Mouse (Mus musculus) hindbrain, embryonic 15.5 days (tissue): Measurements from ENCODE around the gene Frem1. TPM values are rescaled to one million over a fixed set of nuclear protein-coding genes. Genes with fewer than 3 reads are reported as not detected.

Source experiments
- ATAC-seq: fragments of 200-750 bp; cut with Nextera tagmentation; 2 replicates; pipeline ENCODE4 v1.8.0; 2017; ENCODE audit warnings: low read depth, moderate number of reproducible peaks, moderate TSS enrichment; ENCODE audit not compliant: low FRiP score
- H3K27ac ChIP-seq: fragments of 300-500 bp; sonication (generic); replicated peaks from 2 replicates; pipeline ENCODE4 v1.5.1; 2015; ENCODE audit warnings: mild to moderate bottlenecking, inconsistent platforms
- H3K27me3 ChIP-seq: fragments of 300-500 bp; sonication (generic); 2 replicates; pipeline ENCODE4 v1.6.1; 2015; ENCODE audit warnings: control low read depth, inconsistent platforms
- H3K36me3 ChIP-seq: fragments of 300-500 bp; sonication (generic); 2 replicates; pipeline ENCODE4 v1.6.1; 2015; ENCODE audit warnings: control low read depth, inconsistent platforms
- H3K4me1 ChIP-seq: fragments of 300-500 bp; sonication (generic); replicated peaks from 2 replicates; pipeline ENCODE4 v1.6.1; 2015; ENCODE audit warnings: control low read depth, inconsistent platforms
- H3K4me2 ChIP-seq: fragments of 300-500 bp; sonication (generic); 2 replicates; pipeline ENCODE4 v1.6.1; 2015; ENCODE audit warnings: moderate library complexity, mild to moderate bottlenecking, inconsistent platforms
- H3K4me3 ChIP-seq: fragments of 300-500 bp; sonication (generic); 2 replicates; pipeline ENCODE4 v1.5.1; 2015; ENCODE audit warnings: mild to moderate bottlenecking, inconsistent platforms
- H3K9ac ChIP-seq: fragments of 300-500 bp; sonication (generic); 2 replicates; pipeline ENCODE4 v1.6.1; 2015; ENCODE audit warnings: inconsistent platforms
- H3K9me3 ChIP-seq: fragments of 300-500 bp; sonication (generic); 2 replicates; pipeline ENCODE4 v1.6.1; 2016; ENCODE audit warnings: control low read depth, inconsistent platforms
- WGBS: fragments of 180-500 bp; shearing (Covaris S2); methylation state at CpG from one replicate; pipeline ENCODE4 v1.1.7; 2015; 5-methylcytosine and 5-hydroxymethylcytosine counted together
- polyA plus RNA-seq: library from polyadenylated mRNA; unstranded; fragments of >200 nt; fragmentation: Nextera tagmentation; extraction: Ambion mirVana; gene quantifications from 2 replicates; pipeline ENCODE4 v1.2.1, GENCODE M21; 2015

The Frem1 gene
- polyA plus RNA-seq, 1 experiment from 2014 or later = 2.9 TPM

DNA sequence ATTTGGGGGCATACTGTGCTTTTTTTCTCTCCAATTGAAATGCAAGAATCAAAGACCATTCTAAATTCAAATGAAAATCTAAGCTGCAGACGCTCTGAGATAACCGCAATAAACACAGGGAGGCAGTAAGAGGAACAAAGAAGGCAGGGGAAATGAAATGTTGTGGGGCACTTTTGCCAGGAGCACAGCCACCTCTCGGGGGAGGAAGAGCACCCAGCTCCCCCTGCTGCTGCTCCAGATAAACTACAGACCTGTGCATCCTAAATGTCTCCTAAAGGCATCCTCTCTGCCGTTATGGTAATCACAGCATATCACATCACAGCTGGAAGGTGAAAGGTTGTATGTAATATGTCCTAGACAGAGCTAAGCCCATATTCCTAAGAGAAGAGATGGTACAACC lies 98.1 kb downstream of the Frem1 start:
- 36% methylated on average over 4 of the region's 4 CpGs for WGBS
- no peaks in the 10 kb centered on the region for H3K36me3 ChIP-seq
- H3K4me3 ChIP-seq = no peak overlapping the region
- H3K27me3 ChIP-seq = no peaks in the 10 kb centered on the region
- H3K4me1 ChIP-seq = peaks cover 19% of the 10 kb centered on the region
- ATAC-seq = no peak
- no peaks in the 10 kb centered on the region for H3K9me3 ChIP-seq
- no peak overlapping the region for H3K9ac ChIP-seq
- H3K4me2 ChIP-seq = no peak overlapping the region
- H3K27ac ChIP-seq = no peak overlapping the region

DNA sequence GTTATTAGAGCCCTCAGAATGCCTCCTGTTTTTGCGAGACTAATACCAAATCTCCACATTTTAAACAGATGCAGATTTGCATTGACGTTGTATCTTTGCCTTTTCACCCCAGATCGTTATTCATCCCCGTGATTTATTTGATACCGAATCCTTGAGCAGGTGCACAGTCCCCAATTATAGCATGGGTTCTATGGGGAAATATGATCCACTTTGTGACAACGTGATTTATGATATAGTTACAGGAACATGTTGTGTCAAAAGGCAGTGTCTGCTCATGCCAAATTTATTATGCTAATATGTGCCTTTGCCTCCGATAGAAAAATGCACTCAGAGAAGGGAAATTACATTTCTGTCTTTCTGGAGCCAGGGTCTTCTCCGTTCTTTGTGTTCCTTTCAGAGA lies 102.6 kb downstream of the Frem1 start:
- Histone ChIP-seq H3K9ac (no peak overlapping the region; the same call in 1 of the 2 replicates), H3K4me1 (peaks cover 25% of the 10 kb centered on the region), H3K4me2 (no peak overlapping the region), H3K9me3 (no peaks in the 10 kb centered on the region), H3K27ac (peak overlapping the region; percentile 62; the same call in 1 of the 2 replicates), H3K27me3 (no peaks in the 10 kb centered on the region), H3K4me3 (no peak overlapping the region), H3K36me3 (no peaks in the 10 kb centered on the region)
- no peak for ATAC-seq
- 51% methylated on average over 8 of the region's 8 CpGs for WGBS

DNA sequence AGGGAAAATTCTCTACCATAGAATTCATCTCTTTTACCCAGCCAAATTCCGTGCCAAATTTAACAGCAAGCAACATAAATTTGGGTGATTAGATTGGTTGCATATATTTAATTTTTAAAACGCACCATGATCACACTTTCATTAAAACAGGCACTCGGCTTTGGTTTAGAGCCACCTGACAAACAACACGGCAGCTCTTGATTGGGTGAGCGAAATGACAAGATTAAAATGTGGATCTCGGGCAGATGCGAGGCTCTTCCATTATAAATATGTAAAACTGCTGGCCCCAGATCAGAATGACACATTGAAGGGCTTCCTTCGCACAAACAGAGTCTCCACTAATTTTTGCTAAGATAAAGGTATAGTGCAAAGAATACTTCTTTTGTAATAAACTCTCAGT lies 105.4 kb downstream of the Frem1 start:
- no peaks in the 10 kb centered on the region for H3K36me3 ChIP-seq
- H3K27me3 ChIP-seq = no peaks in the 10 kb centered on the region
- ATAC-seq = no peak
- H3K27ac ChIP-seq = peak overlapping the region; percentile 82
- no peaks in the 10 kb centered on the region for H3K9me3 ChIP-seq
- H3K4me1 ChIP-seq = peaks cover 25% of the 10 kb centered on the region
- no peak overlapping the region for H3K9ac ChIP-seq
- WGBS = 36% methylated on average over 8 of the region's 8 CpGs
- no peak overlapping the region for H3K4me3 ChIP-seq
- H3K4me2 ChIP-seq = no peak overlapping the region

DNA sequence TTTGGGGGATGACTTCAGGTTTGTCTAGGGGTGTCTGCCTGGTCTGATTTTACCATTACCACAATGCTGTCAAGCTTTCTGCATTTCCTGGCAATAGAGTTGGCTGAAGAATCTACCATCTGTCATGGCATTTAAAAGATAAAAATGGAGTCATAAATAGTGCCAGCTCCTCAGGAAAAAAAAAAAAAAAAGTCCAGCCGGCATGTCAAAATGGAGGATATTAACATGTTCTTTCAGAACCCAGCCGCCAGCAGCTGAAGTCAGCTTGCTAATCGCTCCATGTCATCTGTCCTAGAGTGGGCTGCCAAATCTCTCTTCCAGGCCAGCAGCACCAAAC lies 105.9 kb downstream of the Frem1 start:
- Histone ChIP-seq H3K27me3 (no peaks in the 10 kb centered on the region), H3K36me3 (no peaks in the 10 kb centered on the region), H3K9ac (peak overlapping the region; percentile 19; the same call in 1 of the 2 replicates), H3K27ac (peak overlapping the region; percentile 82), H3K4me1 (peaks cover 25% of the 10 kb centered on the region), H3K4me2 (peak overlapping the region; percentile 33; the same call in 1 of the 2 replicates), H3K9me3 (no peaks in the 10 kb centered on the region), H3K4me3 (no peak overlapping the region)
- 19% methylated on average over 3 of the region's 3 CpGs for WGBS
- peak; percentile 46 for ATAC-seq

DNA sequence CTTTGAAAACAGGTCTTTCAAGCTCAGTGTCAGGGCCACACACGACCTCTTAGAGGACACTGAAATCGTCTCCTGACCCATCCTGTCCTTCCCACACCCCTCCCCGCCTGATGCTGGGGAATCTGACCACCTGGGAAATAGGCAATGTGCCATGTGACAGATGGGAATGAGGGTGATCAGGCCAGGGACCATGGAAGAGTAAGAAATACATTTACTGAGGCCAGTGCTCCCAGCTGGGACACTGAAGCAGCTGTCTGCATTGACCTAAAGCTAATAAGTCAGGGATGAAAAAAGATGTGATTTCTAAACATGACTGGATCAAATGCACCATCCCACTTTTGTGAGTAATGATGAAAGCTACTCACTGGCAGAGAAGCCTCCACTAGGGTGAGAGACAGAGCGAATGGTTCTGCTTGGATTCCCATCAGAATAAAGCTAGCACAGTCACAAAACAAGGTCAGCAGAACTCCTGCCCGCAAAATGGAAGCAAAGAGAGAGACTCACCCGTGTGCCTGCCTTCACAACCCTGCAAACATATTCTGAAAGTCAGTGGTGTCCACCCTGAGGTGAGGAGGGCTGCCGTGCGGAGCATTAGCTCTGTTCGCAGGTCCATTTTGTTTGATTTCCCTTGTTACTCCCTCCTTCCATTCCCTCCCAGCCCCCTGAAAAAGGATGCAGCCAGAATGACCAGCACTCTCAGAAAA lies 106.4 kb downstream of the Frem1 start:
- peak overlapping the region; percentile 82 for H3K27ac ChIP-seq
- 51% methylated on average over 9 of the region's 9 CpGs for WGBS
- peaks cover 25% of the 10 kb centered on the region for H3K4me1 ChIP-seq
- ATAC-seq = peak; percentile 54
- no peaks in the 10 kb centered on the region for H3K9me3 ChIP-seq
- H3K9ac ChIP-seq = peak overlapping the region; percentile 19; the same call in 1 of the 2 replicates
- no peak overlapping the region for H3K4me3 ChIP-seq
- peak overlapping the region; percentile 33; the same call in 1 of the 2 replicates for H3K4me2 ChIP-seq
- H3K27me3 ChIP-seq = no peaks in the 10 kb centered on the region
- H3K36me3 ChIP-seq = no peaks in the 10 kb centered on the region

DNA sequence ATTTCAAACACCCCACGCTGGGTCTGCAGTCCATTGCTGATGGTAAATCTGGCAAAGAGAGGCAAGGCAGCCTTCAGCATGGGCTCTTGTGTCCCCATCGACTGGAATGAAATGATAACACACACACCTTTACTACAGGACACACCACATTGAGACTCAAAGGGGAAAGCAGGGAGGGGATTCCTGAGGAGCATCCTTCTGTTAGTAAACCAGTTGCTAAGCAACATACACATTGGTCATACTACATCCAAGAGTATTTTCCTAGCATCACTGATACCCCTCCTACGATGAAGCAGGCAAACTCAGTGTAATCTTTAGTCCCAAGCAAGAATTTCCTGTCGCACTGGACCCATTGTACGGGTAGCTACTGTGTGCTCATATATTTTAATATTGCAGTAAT lies 111.5 kb downstream of the Frem1 start:
- 85% methylated on average over 5 of the region's 5 CpGs for WGBS
- ATAC-seq = 0 out of 2 replicates have a peak, but pooled peaks have one; percentile 13

DNA sequence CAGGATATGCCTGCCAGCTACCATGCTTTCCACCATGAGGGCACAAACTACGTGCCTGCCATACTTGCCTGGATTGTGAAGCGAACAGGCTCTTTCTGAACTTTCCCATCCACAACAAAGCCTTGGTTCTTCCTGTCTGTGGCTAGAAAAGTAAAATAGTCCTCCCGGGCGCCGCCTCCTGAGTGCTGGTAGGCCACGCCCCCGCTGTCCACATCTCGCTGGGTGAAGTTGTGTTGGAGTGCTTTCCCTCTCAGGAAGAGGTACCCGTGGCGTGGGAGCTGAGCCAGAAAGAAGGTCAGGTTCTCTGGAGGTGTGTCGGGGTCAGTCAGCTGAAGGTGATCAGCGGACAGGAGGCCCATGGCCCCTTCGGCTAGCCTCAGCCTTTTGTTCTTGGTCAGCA lies 111.9 kb downstream of the Frem1 start:
- Histone ChIP-seq H3K9ac (no peak overlapping the region), H3K36me3 (no peaks in the 10 kb centered on the region), H3K27me3 (no peaks in the 10 kb centered on the region), H3K4me2 (no peak overlapping the region), H3K9me3 (no peaks in the 10 kb centered on the region), H3K27ac (no peak overlapping the region), H3K4me3 (no peak overlapping the region), H3K4me1 (no peaks in the 10 kb centered on the region)
- no peak for ATAC-seq
- WGBS = 89% methylated on average over 13 of the region's 13 CpGs

More for the DNA sequence above, 111.5 kb downstream of the Frem1 start:
- H3K27me3 ChIP-seq = no peaks in the 10 kb centered on the region
- no peaks in the 10 kb centered on the region for H3K9me3 ChIP-seq
- no peak overlapping the region for H3K9ac ChIP-seq
- no peak overlapping the region for H3K27ac ChIP-seq
- H3K4me1 ChIP-seq = peaks cover 4% of the 10 kb centered on the region; the same call in 1 of the 2 replicates
- H3K4me3 ChIP-seq = no peak overlapping the region
- no peak overlapping the region for H3K4me2 ChIP-seq
- no peaks in the 10 kb centered on the region for H3K36me3 ChIP-seq

DNA sequence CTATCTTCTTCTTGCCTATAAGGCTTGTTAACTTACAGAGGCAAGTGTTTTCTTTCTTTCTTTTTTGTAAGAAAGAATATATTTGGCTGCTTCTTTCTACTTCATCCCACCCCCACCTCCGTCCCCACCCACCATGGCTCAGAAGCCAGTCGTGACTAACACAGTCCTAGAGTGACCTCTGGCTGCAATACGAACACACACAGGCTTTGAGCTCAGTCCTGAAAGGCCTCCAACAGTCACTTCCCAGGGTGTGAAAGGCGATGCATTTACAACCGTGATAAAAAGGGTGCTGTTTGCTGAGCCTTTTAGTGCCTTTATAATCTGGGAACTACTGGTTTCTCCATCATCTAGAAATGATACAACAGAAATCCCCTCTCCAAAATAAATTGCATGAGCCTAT lies 117.8 kb downstream of the Frem1 start:
- Histone ChIP-seq H3K27ac (no peak overlapping the region), H3K4me2 (peak overlapping the region; percentile 50; the same call in 1 of the 2 replicates), H3K27me3 (no peaks in the 10 kb centered on the region), H3K36me3 (no peaks in the 10 kb centered on the region), H3K4me3 (no peak overlapping the region), H3K9ac (no peak overlapping the region), H3K4me1 (peaks cover 3% of the 10 kb centered on the region; the same call in 1 of the 2 replicates), H3K9me3 (no peaks in the 10 kb centered on the region)
- WGBS = 5% methylated on average over 5 of the region's 5 CpGs
- peak; percentile 94 for ATAC-seq

DNA sequence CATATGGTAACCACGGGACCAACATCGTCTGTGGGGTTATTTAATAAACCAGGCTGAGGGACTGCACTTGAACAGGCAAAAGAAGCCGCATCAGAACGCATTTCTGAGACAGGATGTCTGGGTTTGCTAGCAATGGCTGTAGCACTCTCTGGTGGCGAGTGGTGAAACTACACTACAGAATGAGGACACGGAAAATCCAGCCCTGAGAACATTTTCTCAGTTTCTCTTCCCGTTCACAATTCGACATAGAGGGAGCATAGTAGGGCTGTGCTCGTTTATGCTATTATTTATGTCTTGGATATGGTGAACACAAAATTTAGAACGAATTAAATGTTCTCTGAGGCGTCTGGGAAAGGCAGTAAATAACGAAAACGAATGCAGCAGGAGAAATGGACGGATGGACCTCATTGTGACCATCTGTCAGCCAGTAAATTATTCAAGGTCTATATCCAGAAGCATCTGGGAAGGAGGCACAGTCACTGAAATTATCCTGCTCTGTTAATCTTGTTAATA lies 118.4 kb downstream of the Frem1 start:
- Histone ChIP-seq H3K36me3 (no peaks in the 10 kb centered on the region), H3K9me3 (no peaks in the 10 kb centered on the region), H3K4me2 (peak overlapping the region; percentile 50), H3K4me1 (peaks cover 3% of the 10 kb centered on the region; the same call in 1 of the 2 replicates), H3K27me3 (no peaks in the 10 kb centered on the region), H3K9ac (0 out of 2 replicates have a peak overlapping the region, but pooled peaks have one; percentile 12), H3K4me3 (peak overlapping the region; percentile 26), H3K27ac (peak overlapping the region; percentile 56)
- 4% methylated on average over 14 of the region's 14 CpGs for WGBS
- peak; percentile 80 for ATAC-seq

DNA sequence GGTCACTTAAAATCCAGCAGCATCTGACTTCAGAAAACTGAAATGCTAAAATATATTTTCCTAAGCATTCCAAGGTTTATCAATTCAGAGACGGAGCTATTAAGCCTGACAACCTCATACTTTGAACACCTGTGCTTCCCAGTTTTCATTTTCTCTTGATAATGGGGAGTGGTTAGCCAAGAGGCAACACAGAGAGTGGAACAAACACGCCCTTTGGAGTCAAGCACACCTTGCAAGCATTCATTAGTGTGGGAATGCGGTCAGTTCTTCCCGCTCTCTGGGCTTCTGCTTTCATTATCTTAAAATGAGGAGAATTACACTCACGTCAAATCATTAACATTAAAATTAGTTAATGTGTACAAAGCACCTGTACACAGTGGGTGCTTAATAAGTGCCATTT lies 122.1 kb downstream of the Frem1 start:
- no peak for ATAC-seq
- 81% methylated on average over 5 of the region's 5 CpGs for WGBS

DNA sequence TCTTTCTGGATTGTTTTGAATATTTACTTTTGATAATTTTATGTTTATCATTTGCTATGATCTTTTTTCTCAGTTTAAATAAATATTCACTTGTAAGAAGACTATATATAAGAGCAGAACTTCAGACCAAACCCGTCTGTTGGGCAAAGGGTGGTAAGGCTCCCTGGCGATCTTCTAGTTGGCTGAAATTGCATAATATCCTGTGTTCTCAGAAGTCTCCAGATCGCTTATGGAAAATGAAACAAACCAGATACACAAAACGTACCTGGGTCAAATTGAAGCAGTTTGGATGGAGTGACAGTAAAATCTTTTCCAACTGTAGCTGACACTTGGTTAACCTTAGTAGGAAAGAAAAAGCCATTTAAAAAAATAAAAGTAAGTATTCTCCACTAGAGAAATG lies 130.2 kb downstream of the Frem1 start:
- ATAC-seq = no peak
- H3K4me1 ChIP-seq = 0 out of 2 replicates have a peak, but pooled peaks cover 2% of the 10 kb centered on the region
- no peaks in the 10 kb centered on the region for H3K9me3 ChIP-seq
- 89% methylated on average over 4 of the region's 4 CpGs for WGBS
- no peaks in the 10 kb centered on the region for H3K27me3 ChIP-seq
- no peak overlapping the region for H3K9ac ChIP-seq
- no peak overlapping the region for H3K27ac ChIP-seq
- no peaks in the 10 kb centered on the region for H3K36me3 ChIP-seq
- no peak overlapping the region for H3K4me2 ChIP-seq
- no peak overlapping the region for H3K4me3 ChIP-seq

More for the DNA sequence above, 122.1 kb downstream of the Frem1 start:
- no peak overlapping the region for H3K4me2 ChIP-seq
- H3K36me3 ChIP-seq = no peaks in the 10 kb centered on the region
- H3K27me3 ChIP-seq = no peaks in the 10 kb centered on the region
- H3K4me3 ChIP-seq = no peak overlapping the region
- peaks cover 3% of the 10 kb centered on the region; the same call in 1 of the 2 replicates for H3K4me1 ChIP-seq
- no peaks in the 10 kb centered on the region for H3K9me3 ChIP-seq
- H3K9ac ChIP-seq = no peak overlapping the region
- no peak overlapping the region for H3K27ac ChIP-seq

DNA sequence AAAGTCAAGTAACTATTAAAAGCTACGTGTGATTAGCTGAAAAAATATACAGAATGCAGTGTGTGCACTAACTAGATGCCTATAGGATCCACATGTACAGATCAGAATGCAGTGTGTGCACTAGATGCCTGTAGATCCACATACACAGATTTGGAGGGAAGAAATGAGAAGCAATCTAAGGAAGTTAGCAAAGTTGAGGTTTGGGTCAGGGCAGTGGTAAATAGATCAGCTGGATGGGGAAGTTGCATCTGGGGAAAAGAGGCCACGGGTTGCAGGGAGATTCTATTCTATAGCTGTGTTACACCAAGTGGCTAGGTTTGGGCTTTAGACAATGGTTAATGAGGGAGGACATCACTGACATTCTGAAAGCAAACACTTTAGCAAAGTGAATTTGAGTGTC lies 133.5 kb downstream of the Frem1 start:
- no peaks in the 10 kb centered on the region for H3K36me3 ChIP-seq
- no peak overlapping the region for H3K9ac ChIP-seq
- peaks cover 21% of the 10 kb centered on the region for H3K4me1 ChIP-seq
- no peak overlapping the region for H3K4me3 ChIP-seq
- H3K27me3 ChIP-seq = no peaks in the 10 kb centered on the region
- WGBS = 80% methylated on average over 2 of the region's 2 CpGs
- no peak for ATAC-seq
- H3K27ac ChIP-seq = no peak overlapping the region
- H3K9me3 ChIP-seq = no peaks in the 10 kb centered on the region
- no peak overlapping the region for H3K4me2 ChIP-seq
